Mouse (Mus musculus) liver, embryonic 16.5 days (tissue): ENCODE results near the gene Prelp. TPM values are rescaled to one million over a fixed set of nuclear protein-coding genes. Genes with fewer than 3 reads are reported as not detected.

Source experiments
- ATAC-seq: fragments of 200-750 bp; cut with Nextera tagmentation; 2 replicates; pipeline ENCODE4 v1.8.0; 2017; ENCODE audit warnings: low read depth, mild to moderate bottlenecking, moderate number of reproducible peaks, moderate library complexity
- H3K27ac ChIP-seq: fragments of 300-500 bp; sonication (generic); 2 replicates; pipeline ENCODE4 v1.5.1; 2014; ENCODE audit warnings: mild to moderate bottlenecking, low read length
- H3K27me3 ChIP-seq: fragments of 300-500 bp; sonication (generic); 2 replicates; pipeline ENCODE4 v1.6.1; 2014; ENCODE audit warnings: low read depth, low read length, mixed read lengths; ENCODE audit not compliant: control insufficient read depth, insufficient read depth
- H3K36me3 ChIP-seq: fragments of 300-500 bp; sonication (generic); 2 replicates; pipeline ENCODE4 v1.6.1; 2014; ENCODE audit warnings: mild to moderate bottlenecking; ENCODE audit not compliant: control insufficient read depth, insufficient read depth
- H3K4me1 ChIP-seq: fragments of 300-500 bp; sonication (generic); 2 replicates; pipeline ENCODE4 v1.6.1; 2014; ENCODE audit warnings: low read depth, low read length, mixed read lengths; ENCODE audit not compliant: control insufficient read depth
- H3K4me2 ChIP-seq: fragments of 300-500 bp; sonication (generic); 2 replicates; pipeline ENCODE4 v1.6.1; 2014; ENCODE audit warnings: low read depth, low read length, mixed read lengths
- H3K4me3 ChIP-seq: fragments of 300-500 bp; sonication (generic); 2 replicates; pipeline ENCODE4 v1.5.1; 2014; ENCODE audit warnings: low read depth, mild to moderate bottlenecking, low read length
- H3K9ac ChIP-seq: fragments of 300-500 bp; sonication (generic); 2 replicates; pipeline ENCODE4 v1.6.1; 2014; ENCODE audit warnings: low read depth, low read length
- H3K9me3 ChIP-seq: fragments of 300-500 bp; sonication (generic); replicated peaks from 2 replicates; pipeline ENCODE4 v1.6.1; 2016; ENCODE audit warnings: low read length; ENCODE audit not compliant: control insufficient read depth
- WGBS: fragments of 180-500 bp; shearing (Covaris S2); extraction: QIAGEN DNeasy Blood & Tissue Kit; methylation state at CpG from one replicate; pipeline ENCODE4 v1.1.7; 2014; ENCODE audit not compliant: insufficient replicate concordance; 5-methylcytosine and 5-hydroxymethylcytosine counted together
- polyA plus RNA-seq: library from polyadenylated mRNA; unstranded; fragments of >200 nt; fragmentation: Nextera tagmentation; extraction: Ambion mirVana; gene quantifications from 2 replicates; pipeline ENCODE4 v1.2.1, GENCODE M21; 2015

Prelp gene
- polyA plus RNA-seq, 1 experiment from 2014 or later, result 4.4 TPM

DNA sequence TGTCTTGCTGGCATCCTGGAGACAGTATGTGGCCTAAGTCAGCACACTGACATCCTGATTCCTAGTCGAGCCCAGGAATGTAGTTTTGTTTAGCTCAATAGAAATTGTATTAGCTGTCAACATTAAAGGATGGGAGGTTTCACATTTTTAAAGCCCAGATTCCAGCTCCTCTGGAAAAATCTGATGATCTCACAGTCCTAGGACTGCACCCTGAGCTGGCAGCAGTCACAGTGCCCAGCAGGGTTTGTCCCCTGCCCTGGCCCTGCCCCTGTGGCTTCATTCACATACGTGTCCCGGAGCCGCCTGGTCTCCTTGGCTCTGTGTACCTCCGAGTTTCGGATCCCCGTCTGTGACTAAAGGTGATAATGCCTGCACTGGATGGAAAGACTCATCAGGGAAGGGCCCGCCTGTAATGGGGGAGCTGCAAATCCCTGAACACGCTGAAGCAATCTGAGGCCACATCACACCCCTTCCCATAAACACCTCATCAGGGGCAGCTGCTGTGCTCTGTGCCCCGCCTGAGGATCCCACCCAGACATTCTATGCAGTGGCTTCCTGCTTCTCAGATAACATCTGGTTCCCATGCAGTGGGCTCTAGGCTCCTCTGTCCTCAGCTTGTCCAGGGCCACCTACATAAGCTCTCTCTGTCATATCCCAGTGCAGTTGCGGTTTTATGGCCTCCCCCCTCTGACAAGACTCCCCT lies 20.1 kb upstream of the Prelp start:
- ATAC-seq, result no peak
- WGBS, result 58% methylated on average over 11 of the region's 11 CpGs
- Histone ChIP-seq H3K4me2 (no peak overlapping the region), H3K4me3 (no peak overlapping the region), H3K27ac (no peak overlapping the region), H3K36me3 (no peaks in the 10 kb centered on the region), H3K9ac (no peak overlapping the region), H3K9me3 (no peaks in the 10 kb centered on the region), H3K4me1 (peaks cover 4% of the 10 kb centered on the region), H3K27me3 (no peaks in the 10 kb centered on the region)

DNA sequence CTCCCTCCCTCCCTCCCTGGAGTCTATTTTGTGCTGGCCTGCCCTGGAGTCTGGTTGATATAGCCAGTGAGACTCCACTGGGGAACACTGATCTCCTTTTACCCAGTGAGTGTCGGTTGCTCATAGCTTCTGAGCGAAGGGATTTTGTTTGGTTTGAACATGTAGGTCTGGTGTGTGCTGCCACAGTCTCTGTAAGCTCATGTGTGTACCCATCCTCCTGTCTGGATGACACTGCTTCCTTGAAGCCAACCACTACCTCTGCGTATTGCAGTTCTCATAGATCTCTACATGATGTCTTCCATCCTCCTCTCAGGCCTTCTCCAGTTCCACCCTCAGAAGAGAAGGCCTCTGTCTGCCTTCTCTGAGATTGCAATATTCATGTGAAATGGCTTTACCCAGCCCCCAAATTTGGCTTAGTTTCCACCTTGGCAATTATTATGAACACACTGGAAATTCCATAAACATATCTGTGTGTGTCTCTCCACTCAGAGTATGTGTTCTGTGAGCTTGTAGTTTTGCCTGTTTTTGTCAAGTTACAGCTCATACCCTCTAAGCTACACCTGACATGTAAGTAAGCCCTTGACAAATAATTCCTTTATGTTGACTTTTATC lies 19.4 kb upstream of the Prelp start:
- H3K4me2 ChIP-seq, result no peak overlapping the region
- H3K4me3 ChIP-seq, result no peak overlapping the region
- H3K9ac ChIP-seq, result no peak overlapping the region
- no peak overlapping the region for H3K27ac ChIP-seq
- H3K27me3 ChIP-seq, result no peaks in the 10 kb centered on the region
- no peaks in the 10 kb centered on the region for H3K36me3 ChIP-seq
- peaks cover 4% of the 10 kb centered on the region for H3K4me1 ChIP-seq
- ATAC-seq, result no peak
- WGBS, result 84% methylated on average over 3 of the region's 3 CpGs
- H3K9me3 ChIP-seq, result no peaks in the 10 kb centered on the region

DNA sequence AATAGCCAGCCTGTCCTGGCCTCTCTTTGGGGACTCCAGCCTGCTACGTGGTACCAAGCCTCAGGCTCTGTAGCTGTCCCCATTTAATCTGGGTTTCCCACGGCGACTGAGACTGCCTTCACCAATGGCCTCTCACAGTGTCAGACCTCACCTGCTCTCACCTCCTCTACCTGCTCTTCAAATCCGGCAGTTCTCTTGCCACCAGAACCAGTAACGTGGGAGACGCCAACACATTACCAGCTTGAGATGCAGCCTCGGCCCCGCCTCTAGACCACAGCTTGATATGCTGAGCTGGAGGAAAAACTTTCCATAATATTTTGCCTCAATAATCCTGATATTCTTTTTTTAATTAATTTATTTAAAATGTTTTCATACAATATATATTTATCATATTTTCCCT lies 18.5 kb upstream of the Prelp start:
- Histone ChIP-seq H3K4me2 (no peak overlapping the region), H3K27me3 (no peaks in the 10 kb centered on the region), H3K27ac (no peak overlapping the region), H3K9ac (no peak overlapping the region), H3K4me3 (no peak overlapping the region), H3K9me3 (no peaks in the 10 kb centered on the region), H3K36me3 (no peaks in the 10 kb centered on the region), H3K4me1 (peaks cover 4% of the 10 kb centered on the region; the same call in 1 of the 2 replicates)
- ATAC-seq, result no peak
- 68% methylated on average over 8 of the region's 8 CpGs for WGBS

DNA sequence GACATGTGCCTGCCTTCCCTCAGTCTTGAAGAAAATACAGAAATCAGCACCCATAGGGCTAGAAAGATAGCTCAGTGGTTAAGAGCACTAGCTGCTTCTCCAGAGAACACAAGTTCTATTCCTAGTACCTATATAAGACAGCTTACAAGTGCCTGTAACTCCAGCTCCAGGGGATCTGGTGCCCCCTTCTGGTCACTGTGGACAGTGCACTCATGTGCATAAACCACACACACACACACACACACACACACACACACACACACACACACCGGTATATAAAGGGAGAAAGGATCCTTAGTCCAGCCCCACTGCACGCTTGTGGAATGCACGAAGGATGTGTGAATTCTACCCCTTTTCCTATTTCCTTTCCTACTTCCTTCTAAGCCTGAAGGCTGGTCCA lies 15.0 kb upstream of the Prelp start:
- Histone ChIP-seq H3K27ac (no peak overlapping the region), H3K36me3 (no peaks in the 10 kb centered on the region), H3K4me1 (no peaks in the 10 kb centered on the region), H3K27me3 (no peaks in the 10 kb centered on the region), H3K9me3 (no peaks in the 10 kb centered on the region), H3K9ac (no peak overlapping the region), H3K4me2 (no peak overlapping the region), H3K4me3 (no peak overlapping the region)
- no peak for ATAC-seq
- WGBS, result 85% methylated on average over 3 of the region's 3 CpGs

DNA sequence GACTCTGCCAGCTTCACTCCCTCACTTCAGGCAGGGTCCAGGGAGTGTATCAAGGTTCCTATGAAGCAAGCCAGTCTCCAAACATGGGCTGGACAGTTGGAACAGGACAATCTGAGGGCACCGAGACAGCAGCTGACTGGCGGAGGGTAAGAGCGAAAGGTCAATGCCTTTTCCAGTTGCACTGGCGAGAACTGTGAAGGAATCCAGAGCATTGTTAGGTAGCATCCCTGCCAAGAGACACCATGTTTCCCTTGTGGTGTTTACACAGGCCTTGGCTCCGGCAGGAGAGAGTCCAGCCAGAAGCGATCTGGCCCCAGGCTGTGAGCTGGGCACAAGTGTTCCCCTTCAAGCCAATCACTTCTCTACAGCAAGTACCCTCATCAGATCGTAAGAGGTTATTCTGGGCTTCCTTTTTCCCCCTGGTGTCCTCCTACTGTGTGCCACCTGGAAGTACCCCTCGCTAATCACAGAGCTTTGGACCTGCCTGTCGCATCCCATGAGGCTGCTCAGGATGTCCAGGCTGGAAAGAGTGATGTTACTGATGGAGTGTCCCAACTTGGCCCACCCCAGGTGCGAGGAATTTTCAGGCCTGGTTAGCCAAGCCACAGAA lies 13.2 kb upstream of the Prelp start:
- H3K4me2 ChIP-seq, result no peak overlapping the region
- no peaks in the 10 kb centered on the region for H3K4me1 ChIP-seq
- H3K27me3 ChIP-seq, result no peaks in the 10 kb centered on the region
- WGBS, result 68% methylated on average over 10 of the region's 10 CpGs
- H3K9me3 ChIP-seq, result no peaks in the 10 kb centered on the region
- no peak overlapping the region for H3K9ac ChIP-seq
- no peak; the same call in 1 of the 2 replicates for ATAC-seq
- no peak overlapping the region for H3K27ac ChIP-seq
- no peak overlapping the region for H3K4me3 ChIP-seq
- H3K36me3 ChIP-seq, result no peaks in the 10 kb centered on the region

DNA sequence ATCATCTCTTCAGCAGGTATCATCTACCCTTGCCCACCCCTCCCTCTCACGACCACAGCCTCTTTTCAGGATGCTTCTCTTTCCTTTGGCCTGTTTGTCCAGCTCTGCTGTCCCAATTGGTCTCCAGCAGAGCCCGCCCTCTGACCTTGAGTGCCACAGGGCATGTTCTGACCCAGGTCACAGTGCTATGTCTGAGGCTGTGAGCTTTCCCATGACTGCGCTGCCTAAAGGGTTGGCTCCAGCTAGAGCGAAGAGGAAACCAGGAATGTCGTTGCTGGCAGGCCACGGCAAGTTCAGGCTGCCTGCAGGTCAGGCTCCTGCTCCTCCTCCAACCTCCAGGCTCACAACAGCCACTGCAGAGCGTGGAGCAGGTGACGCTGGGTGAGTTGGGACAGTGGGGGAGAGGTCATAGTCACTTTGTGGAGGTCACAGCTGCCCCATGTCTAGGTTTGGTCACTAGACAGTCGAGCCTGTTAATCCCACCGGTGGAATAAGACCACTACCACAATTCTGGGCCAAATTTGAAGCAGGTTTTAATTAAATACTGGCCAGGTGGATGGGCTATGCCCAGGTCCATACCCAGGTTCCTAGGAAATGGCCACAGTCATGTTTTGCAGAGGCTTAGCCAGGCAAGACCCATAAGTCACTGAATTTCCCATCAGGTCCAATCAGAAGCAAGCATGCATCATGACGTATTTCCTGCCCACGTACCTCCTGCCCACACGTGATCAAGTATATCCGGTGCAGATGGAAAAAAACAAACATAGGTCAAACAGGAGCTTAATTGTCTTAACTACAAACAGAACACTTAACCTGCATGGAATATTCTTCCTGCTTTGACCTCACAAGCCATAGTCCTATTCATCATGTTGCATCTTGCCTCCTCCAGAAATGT lies 12.3 kb upstream of the Prelp start:
- Histone ChIP-seq H3K27me3 (no peaks in the 10 kb centered on the region), H3K4me3 (no peak overlapping the region), H3K36me3 (no peaks in the 10 kb centered on the region), H3K9me3 (no peaks in the 10 kb centered on the region), H3K4me2 (no peak overlapping the region), H3K4me1 (no peaks in the 10 kb centered on the region), H3K27ac (no peak overlapping the region), H3K9ac (no peak overlapping the region)
- 55% methylated on average over 14 of the region's 14 CpGs for WGBS
- ATAC-seq, result peak; percentile 74

DNA sequence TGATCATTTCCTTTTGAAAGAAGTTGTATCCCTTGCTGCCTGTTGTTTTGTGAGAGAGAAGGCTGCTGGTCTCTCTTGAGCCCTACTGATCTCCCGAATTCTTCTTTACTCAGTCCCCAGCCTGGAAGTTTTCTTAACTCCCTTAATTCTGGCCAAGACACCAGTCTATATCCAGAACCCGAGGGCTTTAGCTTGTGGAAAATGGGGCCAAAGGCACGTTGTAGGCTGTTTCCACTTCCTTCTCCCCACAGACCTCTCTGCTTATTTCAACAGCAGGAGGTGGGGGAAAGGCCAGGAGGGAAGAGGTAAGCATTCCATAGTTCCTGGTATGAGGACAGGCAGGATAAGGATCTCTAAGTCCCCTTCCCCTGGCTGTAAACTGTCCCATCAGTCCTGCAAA lies 8.8 kb upstream of the Prelp start:
- ATAC-seq, result no peak

DNA sequence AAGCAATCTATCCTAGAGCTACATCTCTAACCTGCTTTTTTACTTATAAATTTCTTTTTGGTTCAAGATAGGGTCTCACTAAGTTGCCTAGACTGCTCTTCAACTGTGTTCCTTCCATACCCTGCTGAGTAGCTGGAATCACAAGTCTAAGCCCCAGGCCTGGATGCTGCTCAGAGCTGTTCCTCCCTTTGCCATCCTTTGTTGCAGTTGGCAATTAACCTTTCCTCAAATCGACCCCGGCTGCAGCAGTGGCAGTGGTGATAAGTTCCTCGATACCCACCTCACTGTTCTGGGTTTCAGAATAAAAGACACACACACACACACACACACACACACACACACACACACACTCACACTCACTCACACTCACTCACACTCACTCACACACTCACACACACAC lies 4.0 kb upstream of the Prelp start:
- Histone ChIP-seq H3K36me3 (no peaks in the 10 kb centered on the region), H3K9ac (no peak overlapping the region), H3K9me3 (no peaks in the 10 kb centered on the region), H3K27me3 (no peaks in the 10 kb centered on the region), H3K4me3 (no peak overlapping the region), H3K4me1 (no peaks in the 10 kb centered on the region), H3K27ac (no peak overlapping the region), H3K4me2 (no peak overlapping the region)
- ATAC-seq, result no peak
- WGBS, result 79% methylated on average over 3 of the region's 3 CpGs

More for the DNA sequence above, 8.8 kb upstream of the Prelp start:
- Histone ChIP-seq H3K9me3 (no peaks in the 10 kb centered on the region), H3K9ac (no peak overlapping the region), H3K4me1 (no peaks in the 10 kb centered on the region), H3K4me3 (no peak overlapping the region), H3K4me2 (no peak overlapping the region), H3K27me3 (no peaks in the 10 kb centered on the region), H3K36me3 (no peaks in the 10 kb centered on the region), H3K27ac (no peak overlapping the region)
- 31% methylated on average over 3 of the region's 3 CpGs for WGBS
